ENCODE assay signal across 8 mouse cellular contexts in genomic region chr9:45984409-45985228, GRCm38 (mm10). TPM values are rescaled to one million over a fixed set of nuclear protein-coding genes. Genes with fewer than 3 reads are reported as not detected.
DNase-seq lines count a peak whose midpoint lies in the region; ATAC-seq and TF ChIP-seq lines count a peak whose summit lies in the region.

No protein-coding gene starts in this region.

- no peaks in the 10 kb centered on the region for H3K27me3 ChIP-seq in heart, embryonic 15.5 days
- no peaks in the 10 kb centered on the region for H3K27me3 ChIP-seq in liver, embryonic 14.5 days (ENCODE audit: control insufficient read depth, insufficient read depth, low read length)
- H3K27me3 ChIP-seq in neural tube, embryonic 11.5 days (ENCODE audit: control insufficient read depth, insufficient read depth, low read length) = no peaks in the 10 kb centered on the region
- H3K27me3 ChIP-seq in stomach, postnatal 0 days (ENCODE audit: control insufficient read depth, insufficient read depth, low read length) = no peaks in the 10 kb centered on the region

- 0% methylated on average over 70 of the region's 76 CpGs for WGBS in heart, embryonic 15.5 days
- under 1% methylated on average over 75 of the region's 76 CpGs for WGBS in liver, embryonic 14.5 days (ENCODE audit: insufficient replicate concordance)
- under 1% methylated on average over 38 of the region's 76 CpGs for WGBS in neural tube, embryonic 11.5 days
- WGBS in stomach, postnatal 0 days = under 1% methylated on average over 53 of the region's 76 CpGs

- no peak; the same call in 1 of the 2 replicates for TF ChIP-seq CTCF in liver, embryonic 14.5 days (IDR thresholded peaks at IDR 0.05; ENCODE audit: low read depth)
- TF ChIP-seq CTCF in stomach, postnatal 0 days (IDR thresholded peaks at IDR 0.05; ENCODE audit: low read depth) = peak; percentile 33

- H3K9ac ChIP-seq in heart, embryonic 15.5 days = peak overlapping the region; percentile 95
- peak overlapping the region; percentile 97 for H3K9ac ChIP-seq in liver, embryonic 14.5 days (replicated peaks)
- peak overlapping the region; percentile 98 for H3K9ac ChIP-seq in neural tube, embryonic 11.5 days (ENCODE audit: low read length)
- H3K9ac ChIP-seq in stomach, postnatal 0 days (ENCODE audit: low read length) = peak overlapping the region; percentile 93

- peak; percentile 93 for DNase-seq in CD4-positive, CD25-positive, alpha-beta regulatory T cell, adult 2 months (ENCODE audit: low read depth, low spot score)
- peak; percentile 47 for DNase-seq in fibroblast of lung, adult 2 months (ENCODE audit: low read depth)
- DNase-seq in kidney, postnatal 25 days = peak; percentile 91 to 94
- DNase-seq in liver, embryonic 14.5 days (ENCODE audit: low read depth in 3 of 3, low spot score in 3 of 3) = peak; percentile 76 to 81 (median 80)
- DNase-seq in neural tube, embryonic 11.5 days (ENCODE audit: low spot score) = peak; percentile 95
- DNase-seq in stomach, postnatal 0 days (ENCODE audit: low spot score) = peak; percentile 92

- peaks cover 3% of the 10 kb centered on the region; the same call in 1 of the 2 replicates for H3K4me1 ChIP-seq in brown adipose tissue, adult 24 weeks (ENCODE audit: control insufficient read depth, insufficient read depth, insufficient read length, low read length)
- peaks cover 31% of the 10 kb centered on the region for H3K4me1 ChIP-seq in heart, embryonic 15.5 days (replicated peaks)
- H3K4me1 ChIP-seq in liver, embryonic 14.5 days (replicated peaks; ENCODE audit: control insufficient read depth in 2 of 2, insufficient read depth in 2 of 2, low read length in 1 of 2) = peaks cover 15 to 19% of the 10 kb centered on the region in 2 experiments
- H3K4me1 ChIP-seq in neural tube, embryonic 11.5 days (ENCODE audit: control insufficient read depth, insufficient read depth, low read length) = peaks cover 12% of the 10 kb centered on the region
- peaks cover 4% of the 10 kb centered on the region; the same call in 1 of the 2 replicates for H3K4me1 ChIP-seq in stomach, postnatal 0 days (replicated peaks; ENCODE audit: control insufficient read depth, insufficient read depth)

- no peaks in the 10 kb centered on the region for H3K9me3 ChIP-seq in heart, embryonic 15.5 days (replicated peaks)
- no peaks in the 10 kb centered on the region for H3K9me3 ChIP-seq in liver, embryonic 14.5 days (ENCODE audit: control insufficient read depth, low read length)
- no peaks in the 10 kb centered on the region for H3K9me3 ChIP-seq in neural tube, embryonic 11.5 days (ENCODE audit: control insufficient read depth, low read length)
- H3K9me3 ChIP-seq in stomach, postnatal 0 days (ENCODE audit: control insufficient read depth, low read length) = no peaks in the 10 kb centered on the region

- peak overlapping the region; percentile 68 for H3K4me2 ChIP-seq in heart, embryonic 15.5 days
- peak overlapping the region; percentile 92 for H3K4me2 ChIP-seq in liver, embryonic 14.5 days (ENCODE audit: low read depth)
- peak overlapping the region; percentile 71 for H3K4me2 ChIP-seq in neural tube, embryonic 11.5 days (ENCODE audit: low read depth)
- H3K4me2 ChIP-seq in stomach, postnatal 0 days (replicated peaks; ENCODE audit: low read depth) = peak overlapping the region; percentile 77

- no peak for TF ChIP-seq EP300 in liver, embryonic 14.5 days (IDR thresholded peaks at IDR 0.05; ENCODE audit: low read depth)
- TF ChIP-seq EP300 in stomach, postnatal 0 days (optimal IDR thresholded peaks at IDR 0.05) = no peak

- H3K4me3 ChIP-seq in brown adipose tissue, adult 24 weeks (ENCODE audit: insufficient read depth, low read depth, low read length) = peak overlapping the region; percentile 84
- H3K4me3 ChIP-seq in heart, embryonic 15.5 days = peak overlapping the region; percentile 95
- H3K4me3 ChIP-seq in liver, embryonic 14.5 days (ENCODE audit: insufficient read depth in 1 of 2, low read depth in 2 of 2, low read length in 2 of 2) = peak overlapping the region; percentile 81 to 82
- H3K4me3 ChIP-seq in neural tube, embryonic 11.5 days (ENCODE audit: low read depth, low read length) = peak overlapping the region; percentile 98
- peak overlapping the region; percentile 95 for H3K4me3 ChIP-seq in stomach, postnatal 0 days (ENCODE audit: low read depth, low read length)

- ATAC-seq in heart, embryonic 15.5 days (replicated peaks; ENCODE audit: insufficient number of reproducible peaks, insufficient read depth, low FRiP score, low read depth) = peak; percentile 89
- ATAC-seq in liver, embryonic 14.5 days (ENCODE audit: insufficient read depth) = peak; percentile 91
- ATAC-seq in neural tube, embryonic 11.5 days (ENCODE audit: insufficient read depth, low FRiP score, low TSS enrichment) = peak; percentile 89
- peak; percentile 89 for ATAC-seq in stomach, postnatal 0 days (ENCODE audit: low FRiP score, low TSS enrichment)

- peak overlapping the region; percentile 83 for H3K27ac ChIP-seq in brown adipose tissue, adult 24 weeks (replicated peaks; ENCODE audit: low read depth, low read length)
- peak overlapping the region; percentile 94 for H3K27ac ChIP-seq in heart, embryonic 15.5 days
- H3K27ac ChIP-seq in liver, embryonic 14.5 days = peak overlapping the region; percentile 71
- H3K27ac ChIP-seq in neural tube, embryonic 11.5 days (ENCODE audit: low read depth, low read length) = peak overlapping the region; percentile 93
- peak overlapping the region; percentile 97 for H3K27ac ChIP-seq in stomach, postnatal 0 days (replicated peaks)

- H3K36me3 ChIP-seq in heart, embryonic 15.5 days = 0 out of 2 replicates have a peak, but pooled peaks cover 4% of the 10 kb centered on the region
- no peaks in the 10 kb centered on the region; the same call in 1 of the 2 replicates for H3K36me3 ChIP-seq in liver, embryonic 14.5 days (replicated peaks; ENCODE audit: control insufficient read depth, insufficient read depth, low read depth)
- H3K36me3 ChIP-seq in neural tube, embryonic 11.5 days (ENCODE audit: control insufficient read depth, insufficient read depth, low read length) = no peaks in the 10 kb centered on the region
- H3K36me3 ChIP-seq in stomach, postnatal 0 days (ENCODE audit: control insufficient read depth, insufficient read depth, low read length) = no peaks in the 10 kb centered on the region

RNA-seq across cellular contexts. Expression of gene Pafah1b2, which starts 27.9 kb away (rescaled TPM):
- 27.8 and 43.8 TPM in 2 replicates for polyA plus RNA-seq in brown adipose tissue, adult 24 weeks (2012; ENCODE audit: insufficient read depth, insufficient read length, missing spikeins)
- 105 and 124 TPM in 2 replicates for polyA plus RNA-seq in heart, embryonic 15.5 days (2015; fragmentation: Nextera tagmentation; extraction: Ambion mirVana)
- 13.2 and 23.1 TPM in 2 replicates for polyA plus RNA-seq in liver, embryonic 14.5 days (2012; rRNA removed)
- polyA plus RNA-seq in liver, embryonic 14.5 days (2014; fragmentation: Nextera tagmentation; extraction: Ambion mirVana) = 59.6 and 65.6 TPM in 2 replicates
- 277 and 283 TPM in 2 replicates for polyA plus RNA-seq in neural tube, embryonic 11.5 days (2014; fragmentation: Nextera tagmentation; extraction: Ambion mirVana)
- polyA plus RNA-seq in stomach, postnatal 0 days (2015; fragmentation: Nextera tagmentation; extraction: Ambion mirVana) = 70.8 and 79.0 TPM in 2 replicates

RNA-seq across cellular contexts. Expression of gene Sik3, which starts 28.0 kb away (rescaled TPM):
- polyA plus RNA-seq in brown adipose tissue, adult 24 weeks (2012; ENCODE audit: insufficient read depth, insufficient read length, missing spikeins) = 14.9 and 16.1 TPM in 2 replicates
- 11.7 and 14.4 TPM in 2 replicates for polyA plus RNA-seq in heart, embryonic 15.5 days (2015; fragmentation: Nextera tagmentation; extraction: Ambion mirVana)
- polyA plus RNA-seq in liver, embryonic 14.5 days (2012; rRNA removed) = 3.0 and 4.1 TPM in 2 replicates
- polyA plus RNA-seq in liver, embryonic 14.5 days (2014; fragmentation: Nextera tagmentation; extraction: Ambion mirVana) = 2.1 and 2.4 TPM in 2 replicates
- polyA plus RNA-seq in neural tube, embryonic 11.5 days (2014; fragmentation: Nextera tagmentation; extraction: Ambion mirVana) = 10.5 and 10.8 TPM in 2 replicates
- polyA plus RNA-seq in stomach, postnatal 0 days (2015; fragmentation: Nextera tagmentation; extraction: Ambion mirVana) = 6.6 and 6.8 TPM in 2 replicates

RNA-seq across cellular contexts. Expression of gene Sidt2, which starts 29.6 kb away (rescaled TPM):
- polyA plus RNA-seq in brown adipose tissue, adult 24 weeks (2012; ENCODE audit: insufficient read depth, insufficient read length, missing spikeins) = 19.6 and 42.1 TPM in 2 replicates
- polyA plus RNA-seq in heart, embryonic 15.5 days (2015; fragmentation: Nextera tagmentation; extraction: Ambion mirVana) = 31.4 and 41.7 TPM in 2 replicates
- polyA plus RNA-seq in liver, embryonic 14.5 days (2012; rRNA removed) = 20.4 and 26.8 TPM in 2 replicates
- 11.6 and 16.5 TPM in 2 replicates for polyA plus RNA-seq in liver, embryonic 14.5 days (2014; fragmentation: Nextera tagmentation; extraction: Ambion mirVana)
- 28.7 and 34.7 TPM in 2 replicates for polyA plus RNA-seq in neural tube, embryonic 11.5 days (2014; fragmentation: Nextera tagmentation; extraction: Ambion mirVana)
- 41.0 and 46.1 TPM in 2 replicates for polyA plus RNA-seq in stomach, postnatal 0 days (2015; fragmentation: Nextera tagmentation; extraction: Ambion mirVana)

RNA-seq across cellular contexts. Expression of gene Tagln, which starts 48.8 kb away (rescaled TPM):
- 17.2 and 26.0 TPM in 2 replicates for polyA plus RNA-seq in brown adipose tissue, adult 24 weeks (2012; ENCODE audit: insufficient read depth, insufficient read length, missing spikeins)
- 90.8 and 117 TPM in 2 replicates for polyA plus RNA-seq in heart, embryonic 15.5 days (2015; fragmentation: Nextera tagmentation; extraction: Ambion mirVana)
- polyA plus RNA-seq in liver, embryonic 14.5 days (2012; rRNA removed) = 5.1 and 6.3 TPM in 2 replicates
- 2.6 and 6.8 TPM in 2 replicates for polyA plus RNA-seq in liver, embryonic 14.5 days (2014; fragmentation: Nextera tagmentation; extraction: Ambion mirVana)
- 13.5 and 19.2 TPM in 2 replicates for polyA plus RNA-seq in neural tube, embryonic 11.5 days (2014; fragmentation: Nextera tagmentation; extraction: Ambion mirVana)
- 881 and 1,168 TPM in 2 replicates for polyA plus RNA-seq in stomach, postnatal 0 days (2015; fragmentation: Nextera tagmentation; extraction: Ambion mirVana)

Comparison
In these comparisons a context has a peak if more than half of its experiments do, and no peak if none do; other contexts are left out.
1. Peak in every context shown above with its lines: DNase-seq, ATAC-seq, H3K4me3 ChIP-seq and H3K27ac ChIP-seq.